Mouse (Mus musculus) liver, adult 2 months (tissue): ENCODE results near the gene Klhl41.

Experiments
- CTCF ChIP-seq: fragments of 200-500 bp; IDR thresholded peaks from 2 replicates; pipeline ENCODE4 v1.5.1; 2011; ENCODE audit warnings: low read depth, low read length, control low read depth
- POLR2A ChIP-seq: fragments of 200-500 bp; IDR thresholded peaks from 2 replicates; pipeline ENCODE4 v1.6.1; 2011; ENCODE audit warnings: low read length, control low read depth; ENCODE audit not compliant: insufficient read depth; ENCODE audit errors: extremely low read depth

- TF ChIP-seq CTCF (no peak), POLR2A (no peak)
These were observed 29.8 kb upstream of the Klhl41 start for GRCm38 (mm10) chr2:69640100-69640499.
